Mouse (Mus musculus) megakaryocyte progenitor cell, adult 5-6 weeks (primary cell): ENCODE measurements around the gene Aff4. TPM values are rescaled to one million over a fixed set of nuclear protein-coding genes. Genes with fewer than 3 reads are reported as not detected.
A peak's percentile ranks its signal among the peaks of the same experiment; 100 is the strongest.
"Not testable (repeated sequence)": the region's sequence is repeated elsewhere in the genome, so short reads cannot be mapped to it uniquely, and the experiment has no call there.

Experiments
- ATAC-seq: replicated peaks from 2 replicates; pipeline ENCODE4 v1.8.0; 2016; ENCODE audit warnings: mild to moderate bottlenecking, moderate TSS enrichment, inconsistent platforms; ENCODE audit not compliant: poor library complexity
- total RNA-seq, 2 experiments: library from RNA; stranded (forward) in 1 of 2; stranded (reverse) in 1 of 2; fragments of 157-497, 149-512 nt in 1 of 2; fragments of 200-1000 nt in 1 of 2; gene quantifications; 2 replicates each; pipeline versions ENCODE4 v1.2.3 to v1.2.4; 2015 to 2017

Aff4 gene
- total RNA-seq (2015) (57.9 and 79.5 TPM in 2 replicates), total RNA-seq (2017) (42.2 and 49.6 TPM in 2 replicates)

GRCm38 (mm10) chr11:53350291-53351223, at the start of gene Aff4:
Gene Aff4 (plus strand): TSS chr11:53350833.
- ATAC-seq = peak; percentile 73

GRCm38 (mm10) chr11:53301167-53301515, 49.5 kb upstream of the Aff4 start:
- ATAC-seq = no peak

- no peak for ATAC-seq
These were observed 46.4 kb upstream of the Aff4 start for GRCm38 (mm10) chr11:53304044-53304840.

GRCm38 (mm10) chr11:53306965-53307364, 43.7 kb upstream of the Aff4 start:
- ATAC-seq = no peak

GRCm38 (mm10) chr11:53307558-53308065, 43.0 kb upstream of the Aff4 start:
- no peak for ATAC-seq

GRCm38 (mm10) chr11:53308251-53308864, 42.3 kb upstream of the Aff4 start:
- peak; percentile 82 for ATAC-seq

- ATAC-seq = peak; percentile 47; the same call in 1 of the 2 replicates
These were observed 41.7 kb upstream of the Aff4 start for GRCm38 (mm10) chr11:53308884-53309310.

- no peak for ATAC-seq
These were observed 39.2 kb upstream of the Aff4 start for GRCm38 (mm10) chr11:53311385-53311784.

GRCm38 (mm10) chr11:53312823-53313222, 37.8 kb upstream of the Aff4 start:
- ATAC-seq = not testable (repeated sequence)

GRCm38 (mm10) chr11:53314770-53315173, 35.9 kb upstream of the Aff4 start:
- ATAC-seq = peak; percentile 31

GRCm38 (mm10) chr11:53316996-53317395, 33.6 kb upstream of the Aff4 start:
- ATAC-seq = no peak

GRCm38 (mm10) chr11:53318041-53318440, 32.6 kb upstream of the Aff4 start:
- ATAC-seq = no peak

- ATAC-seq = not testable (repeated sequence)
These were observed 32.1 kb upstream of the Aff4 start for GRCm38 (mm10) chr11:53318568-53318967.

- ATAC-seq = not testable (repeated sequence)
These were observed 30.8 kb upstream of the Aff4 start for GRCm38 (mm10) chr11:53319867-53320266.

- peak; percentile 100 for ATAC-seq
These were observed 26.1 kb upstream of the Aff4 start, which contains the start of gene Zcchc10 for GRCm38 (mm10) chr11:53324512-53324968. Gene Zcchc10 (plus strand): TSS chr11:53324679.

- ATAC-seq = no peak
These were observed 20.3 kb upstream of the Aff4 start for GRCm38 (mm10) chr11:53330325-53330724.

GRCm38 (mm10) chr11:53331121-53331520, 19.5 kb upstream of the Aff4 start:
- ATAC-seq = no peak

- no peak for ATAC-seq
These were observed 18.5 kb upstream of the Aff4 start for GRCm38 (mm10) chr11:53332076-53332680.

GRCm38 (mm10) chr11:53335505-53336181, 15.0 kb upstream of the Aff4 start:
- peak; percentile 69 for ATAC-seq

GRCm38 (mm10) chr11:53336182-53336571, 14.5 kb upstream of the Aff4 start:
- no peak for ATAC-seq
